Mouse (Mus musculus) megakaryocyte, embryonic 14.5 days (primary cell): ENCODE measurements around the gene 4921504E06Rik.

Experiments used
- FLI1 ChIP-seq: IDR thresholded peaks from 2 replicates; pipeline ENCODE4 v1.6.1; 2012; ENCODE audit warnings: low read length, inconsistent platforms, mixed read lengths
- GATA1 ChIP-seq: IDR thresholded peaks from 3 replicates; pipeline ENCODE4 v1.6.1; 2012; ENCODE audit warnings: mixed read lengths, low read length, inconsistent platforms, borderline replicate concordance

- no peak for TF ChIP-seq FLI1
- no peak for TF ChIP-seq GATA1
Measured at GRCm38 (mm10) chr2:19524071-19524470, 29.6 kb downstream of the 4921504E06Rik start.
